Mouse (Mus musculus): Measurements from ENCODE around the gene Foxm1. TPM values are rescaled to one million over a fixed set of nuclear protein-coding genes. Genes with fewer than 3 reads are reported as not detected.

Gene Foxm1
- polyA plus RNA-seq (2016; fragmentation: Nextera tagmentation; extraction: Ambion mirVana): 61.2 and 67.0 TPM in 2 replicates

- DNase-seq (ENCODE audit: low spot score): peak; percentile 89
- H3K9me3 ChIP-seq: no peaks in the 10 kb centered on the region
- under 1% methylated on average over 76 of the region's 76 CpGs for WGBS
- peaks cover 47% of the 10 kb centered on the region for H3K36me3 ChIP-seq
- H3K4me3 ChIP-seq: peak within 1 kb of the TSS; percentile 87
- peak within 1 kb of the TSS; percentile 99 for H3K27ac ChIP-seq
- peaks cover 55% of the 10 kb centered on the region for H3K4me1 ChIP-seq (replicated peaks)
- H3K27me3 ChIP-seq (ENCODE audit: insufficient read depth, poor library complexity, severe bottlenecking): no peaks in the 10 kb centered on the region
Measured at GRCm38 (mm10) chr6:128362381-128363006, at the start of gene Foxm1, which contains the start of gene Rhno1. Gene Foxm1, plus strand, starts transcription at chr6:128362967. Gene Rhno1, minus strand, starts transcription at chr6:128362911.

GRCm38 (mm10) chr6:128314796-128315195, 48.0 kb upstream of the Foxm1 start:
- Histone ChIP-seq H3K4me3 (no peak overlapping the region), H3K4me1 (replicated peaks) (no peaks in the 10 kb centered on the region), H3K27ac (no peak overlapping the region), H3K27me3 (ENCODE audit: insufficient read depth, poor library complexity, severe bottlenecking) (no peaks in the 10 kb centered on the region), H3K9me3 (no peaks in the 10 kb centered on the region), H3K36me3 (no peaks in the 10 kb centered on the region)
- no peak for DNase-seq (ENCODE audit: low spot score)
- 88% methylated on average over 6 of the region's 6 CpGs for WGBS

- Histone ChIP-seq H3K27me3 (ENCODE audit: insufficient read depth, poor library complexity, severe bottlenecking) (no peaks in the 10 kb centered on the region), H3K4me3 (no peak overlapping the region), H3K27ac (no peak overlapping the region), H3K4me1 (replicated peaks) (no peaks in the 10 kb centered on the region), H3K9me3 (no peaks in the 10 kb centered on the region), H3K36me3 (peaks cover under 1% of the 10 kb centered on the region; the same call in 1 of the 2 replicates)
- no peak for DNase-seq (ENCODE audit: low spot score)
- WGBS: 78% methylated on average over 8 of the region's 8 CpGs
Measured at GRCm38 (mm10) chr6:128315597-128315996, 47.2 kb upstream of the Foxm1 start.

GRCm38 (mm10) chr6:128318317-128318716, 44.5 kb upstream of the Foxm1 start:
- H3K4me3 ChIP-seq: no peak overlapping the region
- H3K27ac ChIP-seq: no peak overlapping the region
- no peaks in the 10 kb centered on the region for H3K27me3 ChIP-seq (ENCODE audit: insufficient read depth, poor library complexity, severe bottlenecking)
- H3K9me3 ChIP-seq: no peaks in the 10 kb centered on the region
- peak; percentile 52 for DNase-seq (ENCODE audit: low spot score)
- WGBS: 22% methylated on average over 4 of the region's 4 CpGs
- peaks cover 28% of the 10 kb centered on the region for H3K36me3 ChIP-seq
- no peaks in the 10 kb centered on the region for H3K4me1 ChIP-seq (replicated peaks)

GRCm38 (mm10) chr6:128334397-128335124, 28.2 kb upstream of the Foxm1 start:
- H3K36me3 ChIP-seq: peaks cover 68% of the 10 kb centered on the region
- peaks cover 16% of the 10 kb centered on the region for H3K9me3 ChIP-seq
- 22% methylated on average over 12 of the region's 12 CpGs for WGBS

GRCm38 (mm10) chr6:128337467-128337866, 25.3 kb upstream of the Foxm1 start:
- no peaks in the 10 kb centered on the region for H3K9me3 ChIP-seq
- no peak overlapping the region for H3K27ac ChIP-seq
- DNase-seq (ENCODE audit: low spot score): no peak
- peaks cover 53% of the 10 kb centered on the region for H3K36me3 ChIP-seq
- no peaks in the 10 kb centered on the region for H3K27me3 ChIP-seq (ENCODE audit: insufficient read depth, poor library complexity, severe bottlenecking)
- WGBS: 87% methylated on average over 7 of the region's 7 CpGs
- H3K4me3 ChIP-seq: no peak overlapping the region
- H3K4me1 ChIP-seq (replicated peaks): peaks cover 22% of the 10 kb centered on the region

More at GRCm38 (mm10) chr6:128334397-128335124, 28.2 kb upstream of the Foxm1 start:
- Histone ChIP-seq H3K4me1 (replicated peaks) (peaks cover 18% of the 10 kb centered on the region), H3K27ac (peak overlapping the region; percentile 50), H3K4me3 (no peak overlapping the region), H3K27me3 (ENCODE audit: insufficient read depth, poor library complexity, severe bottlenecking) (no peaks in the 10 kb centered on the region)
- peak; percentile 74 for DNase-seq (ENCODE audit: low spot score)

GRCm38 (mm10) chr6:128338876-128339275, 23.9 kb upstream of the Foxm1 start:
- peaks cover 53% of the 10 kb centered on the region for H3K36me3 ChIP-seq
- no peak overlapping the region for H3K27ac ChIP-seq
- H3K4me1 ChIP-seq (replicated peaks): peaks cover 22% of the 10 kb centered on the region
- WGBS: 62% methylated on average over 5 of the region's 5 CpGs
- no peak overlapping the region for H3K4me3 ChIP-seq
- no peaks in the 10 kb centered on the region for H3K9me3 ChIP-seq
- no peaks in the 10 kb centered on the region for H3K27me3 ChIP-seq (ENCODE audit: insufficient read depth, poor library complexity, severe bottlenecking)
- no peak for DNase-seq (ENCODE audit: low spot score)

GRCm38 (mm10) chr6:128341956-128342723, 20.6 kb upstream of the Foxm1 start:
- no peak for DNase-seq (ENCODE audit: low spot score)
- Histone ChIP-seq H3K27ac (no peak overlapping the region), H3K9me3 (no peaks in the 10 kb centered on the region), H3K27me3 (ENCODE audit: insufficient read depth, poor library complexity, severe bottlenecking) (no peaks in the 10 kb centered on the region), H3K4me3 (no peak overlapping the region), H3K4me1 (replicated peaks) (peaks cover 12% of the 10 kb centered on the region; the same call in 1 of the 2 replicates), H3K36me3 (peaks cover 37% of the 10 kb centered on the region)
- WGBS: 95% methylated on average over 11 of the region's 11 CpGs

GRCm38 (mm10) chr6:128345623-128346022, 17.1 kb upstream of the Foxm1 start:
- Histone ChIP-seq H3K9me3 (no peaks in the 10 kb centered on the region), H3K36me3 (peaks cover 56% of the 10 kb centered on the region), H3K4me3 (no peak overlapping the region), H3K27ac (no peak overlapping the region), H3K4me1 (replicated peaks) (peaks cover 8% of the 10 kb centered on the region; the same call in 1 of the 2 replicates), H3K27me3 (ENCODE audit: insufficient read depth, poor library complexity, severe bottlenecking) (no peaks in the 10 kb centered on the region)
- no peak for DNase-seq (ENCODE audit: low spot score)
- WGBS: 93% methylated on average over 10 of the region's 10 CpGs

- peaks cover 59% of the 10 kb centered on the region for H3K36me3 ChIP-seq
- no peak for DNase-seq (ENCODE audit: low spot score)
- no peaks in the 10 kb centered on the region for H3K9me3 ChIP-seq
- WGBS: 94% methylated on average over 6 of the region's 6 CpGs
- H3K4me1 ChIP-seq (replicated peaks): peaks cover 8% of the 10 kb centered on the region; the same call in 1 of the 2 replicates
- no peaks in the 10 kb centered on the region for H3K27me3 ChIP-seq (ENCODE audit: insufficient read depth, poor library complexity, severe bottlenecking)
- H3K27ac ChIP-seq: no peak overlapping the region
- no peak overlapping the region for H3K4me3 ChIP-seq
Measured at GRCm38 (mm10) chr6:128346782-128347181, 16.0 kb upstream of the Foxm1 start.

GRCm38 (mm10) chr6:128349711-128350110, 13.1 kb upstream of the Foxm1 start:
- no peak for DNase-seq (ENCODE audit: low spot score)
- 50% methylated on average over 7 of the region's 7 CpGs for WGBS
- Histone ChIP-seq H3K27me3 (ENCODE audit: insufficient read depth, poor library complexity, severe bottlenecking) (no peaks in the 10 kb centered on the region), H3K36me3 (peaks cover 51% of the 10 kb centered on the region), H3K9me3 (no peaks in the 10 kb centered on the region), H3K4me3 (no peak overlapping the region), H3K27ac (peak overlapping the region; percentile 37), H3K4me1 (replicated peaks) (peaks cover 25% of the 10 kb centered on the region)

- no peak for DNase-seq (ENCODE audit: low spot score)
- Histone ChIP-seq H3K4me1 (replicated peaks) (peaks cover 34% of the 10 kb centered on the region), H3K4me3 (0 out of 2 replicates have a peak overlapping the region, but pooled peaks have one; percentile 83), H3K27me3 (ENCODE audit: insufficient read depth, poor library complexity, severe bottlenecking) (no peaks in the 10 kb centered on the region), H3K27ac (no peak overlapping the region), H3K9me3 (no peaks in the 10 kb centered on the region), H3K36me3 (peaks cover 58% of the 10 kb centered on the region)
- WGBS: 54% methylated on average over 3 of the region's 3 CpGs
Measured at GRCm38 (mm10) chr6:128354140-128354539, 8.6 kb upstream of the Foxm1 start.
